Mouse (Mus musculus): ENCODE data around the gene Rhot1.
A peak's percentile ranks its signal among the peaks of the same experiment; 100 is the strongest.
"Not testable (repeated sequence)": the region's sequence is repeated elsewhere in the genome, so short reads cannot be mapped to it uniquely, and the experiment has no call there.

Rhot1 gene

DNA sequence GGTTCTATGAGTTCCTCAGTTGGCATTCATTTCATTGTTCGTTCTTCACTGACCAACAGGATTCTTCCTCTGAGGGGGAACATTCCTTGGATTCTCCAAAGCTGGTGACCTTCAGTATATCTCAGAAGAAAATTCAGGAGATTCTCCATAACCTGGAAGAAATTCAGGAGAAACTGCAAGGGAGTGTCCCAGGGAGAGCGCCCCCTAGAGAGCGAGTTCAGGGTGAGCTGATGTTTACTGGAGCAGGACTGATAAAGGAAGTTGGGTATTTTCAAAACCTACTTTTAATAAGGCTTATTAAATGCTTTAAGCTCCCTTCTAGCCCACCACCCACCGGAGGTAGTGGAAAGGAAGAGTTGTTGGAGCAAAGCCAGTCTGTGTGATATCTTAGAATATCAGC, 15.0 kb upstream of the Rhot1 start:
- no peak for DNase-seq (ENCODE audit: low spot score in 2 of 2)

DNA sequence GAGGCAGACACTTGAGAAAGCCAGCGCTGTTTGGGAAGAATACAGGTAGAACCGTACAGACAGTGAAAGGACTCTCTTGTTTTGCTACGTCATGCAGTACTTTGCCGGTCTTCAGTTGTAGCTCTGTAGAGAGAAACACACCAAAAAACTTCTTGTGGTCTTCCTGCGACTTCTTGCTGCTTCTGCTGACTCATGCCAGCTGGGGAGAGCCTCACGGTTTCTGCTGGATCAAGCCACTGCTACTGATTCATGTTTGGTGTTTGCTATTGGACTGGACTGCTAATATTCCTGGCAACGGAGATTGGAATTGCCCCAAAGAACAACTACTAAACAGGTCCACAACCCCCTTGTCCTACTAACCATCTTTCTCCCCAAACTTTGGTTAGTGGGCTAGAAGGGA, 12.5 kb upstream of the Rhot1 start:
- DNase-seq (ENCODE audit: low spot score in 2 of 2) = no peak

DNA sequence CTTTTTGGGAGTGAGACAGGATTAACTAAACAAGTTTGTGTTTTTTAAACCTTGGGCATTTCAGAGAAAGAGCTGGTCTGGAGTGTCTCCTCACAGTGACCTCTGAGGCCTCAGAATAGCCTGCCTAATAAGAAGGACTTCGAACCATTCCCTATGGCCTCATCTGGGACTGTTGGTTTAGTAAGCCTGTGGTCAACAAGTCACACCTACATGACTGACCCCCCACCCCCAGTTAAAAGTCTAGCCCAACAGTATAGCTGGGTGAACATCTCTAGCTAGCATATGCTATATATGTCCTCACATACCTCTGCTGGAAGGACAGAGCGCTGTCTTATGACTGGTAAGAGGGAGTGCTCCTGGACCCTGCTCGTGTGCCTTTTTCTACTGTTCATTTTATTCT, 9.5 kb upstream of the Rhot1 start:
- no peak for DNase-seq (ENCODE audit: low spot score in 2 of 2)

DNA sequence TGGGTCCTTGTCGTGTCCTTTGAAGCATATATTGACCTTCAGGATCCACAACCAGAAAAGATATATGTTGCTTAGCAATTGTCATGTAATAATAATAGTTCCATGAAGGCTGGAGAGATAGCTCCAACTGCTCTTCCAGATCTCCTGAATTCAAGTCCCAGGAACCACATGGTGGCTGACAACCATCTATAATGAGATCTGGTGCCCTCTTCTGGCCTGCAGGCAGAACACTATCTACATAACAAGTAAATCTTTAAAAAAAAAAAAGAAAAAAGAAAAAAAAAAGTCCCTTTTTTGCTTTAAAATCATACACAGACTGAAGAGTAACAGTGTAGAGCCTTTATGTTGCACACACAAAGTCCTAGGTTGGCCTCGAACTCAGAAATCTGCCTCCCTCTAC, 9.0 kb upstream of the Rhot1 start:
- DNase-seq (ENCODE audit: low spot score in 2 of 2) = no peak

DNA sequence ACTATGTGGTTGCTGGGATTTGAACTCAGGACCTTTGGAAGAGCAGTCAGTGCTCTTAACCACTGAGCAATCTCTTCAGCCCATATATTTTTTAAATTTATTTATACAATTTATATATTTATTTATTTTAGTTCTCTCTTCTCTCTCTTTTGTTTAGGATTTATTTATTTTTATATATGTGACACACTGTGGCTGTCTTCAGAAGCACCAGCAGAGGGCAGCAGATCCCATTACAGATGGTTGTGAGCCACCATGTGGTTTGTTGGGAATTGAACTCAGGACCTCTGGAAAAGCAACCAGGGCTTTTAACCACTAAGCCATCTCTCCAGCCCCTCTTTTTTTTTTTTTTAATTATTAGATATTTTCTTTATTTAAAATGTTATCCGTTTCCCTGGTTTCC, 8.5 kb upstream of the Rhot1 start:
- DNase-seq (ENCODE audit: low spot score in 2 of 2) = no peak

DNA sequence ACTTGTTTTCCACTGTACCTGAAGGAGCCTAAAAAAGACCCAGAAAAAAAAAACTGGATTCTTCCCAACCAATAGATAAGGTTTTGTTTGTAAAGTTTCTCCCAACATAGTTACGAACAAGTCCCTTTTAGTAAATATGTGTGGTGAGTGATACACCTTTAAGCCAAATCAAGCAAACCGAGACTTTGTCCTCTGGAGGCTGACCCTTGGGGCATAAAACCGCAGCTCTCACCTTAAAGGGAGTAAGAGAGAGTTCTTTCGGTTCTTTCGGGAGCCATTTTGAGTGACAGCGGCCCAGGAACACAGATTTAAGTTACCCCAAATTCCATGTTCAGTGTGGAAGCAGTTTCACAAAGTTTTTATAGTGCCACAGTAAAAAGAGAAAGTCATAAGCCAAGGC, 6.5 kb upstream of the Rhot1 start:
- DNase-seq (ENCODE audit: low spot score in 2 of 2) = no peak

DNA sequence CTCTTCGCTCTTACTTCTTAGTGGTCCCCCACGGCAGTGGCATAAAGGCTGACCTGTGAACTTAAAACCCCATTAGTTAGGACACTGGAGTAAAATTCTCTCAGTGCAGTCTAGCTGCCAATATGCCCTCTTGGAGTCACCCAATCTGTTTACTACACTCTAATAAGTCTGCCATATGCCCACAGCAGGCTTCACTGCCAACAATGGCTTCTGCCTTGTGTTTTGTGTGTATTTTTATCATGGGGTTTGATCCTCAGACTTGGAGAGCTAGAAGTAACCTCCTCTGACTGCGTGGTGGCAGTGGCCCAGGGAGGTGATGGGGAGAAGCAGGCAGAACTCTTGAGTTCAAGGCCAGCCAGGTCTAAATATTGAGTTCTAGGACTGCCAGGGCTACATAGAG, 4.8 kb upstream of the Rhot1 start:
- DNase-seq (ENCODE audit: low spot score in 2 of 2) = no peak

DNA sequence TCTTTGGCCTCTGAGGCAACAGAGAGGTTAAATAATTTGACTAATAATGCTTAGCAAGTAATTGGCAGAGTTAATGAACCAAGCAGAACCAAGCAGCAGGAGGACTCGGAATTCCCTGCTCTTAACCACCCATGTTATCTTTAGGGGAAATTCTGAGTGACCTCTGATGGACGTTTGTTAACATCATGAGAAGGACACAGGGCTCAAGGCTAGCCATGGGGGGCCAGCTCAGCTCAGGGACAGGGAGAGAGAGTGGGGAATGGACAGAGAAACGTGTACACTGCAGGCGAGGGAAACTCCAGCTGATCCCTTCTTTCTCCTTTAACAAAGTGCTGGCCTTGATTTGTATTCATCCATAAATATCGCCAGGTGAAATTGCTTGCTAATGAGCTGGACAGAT, 3.9 kb upstream of the Rhot1 start:
- no peak for DNase-seq (ENCODE audit: low spot score in 2 of 2)

DNA sequence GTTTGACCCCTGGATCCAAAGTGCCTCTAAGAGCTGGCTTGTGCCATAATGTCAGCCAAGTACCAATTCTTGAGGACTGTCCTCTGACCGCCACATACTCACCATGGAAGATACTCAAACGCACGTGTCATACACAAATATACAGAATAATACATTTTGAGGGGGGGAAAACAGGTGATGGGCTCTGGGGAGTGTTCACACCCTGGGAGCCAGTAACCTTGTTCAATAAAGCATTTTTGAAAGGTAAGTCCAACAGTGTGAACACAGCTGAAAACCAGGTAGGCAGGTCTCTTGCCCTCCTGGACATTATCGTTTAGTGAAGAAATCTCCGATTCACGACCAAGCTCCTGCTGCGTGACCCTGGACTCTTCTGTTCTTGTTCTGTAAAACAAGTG, 357 bp upstream of the Rhot1 start:
- DNase-seq (ENCODE audit: low spot score in 2 of 2) = no peak

DNA sequence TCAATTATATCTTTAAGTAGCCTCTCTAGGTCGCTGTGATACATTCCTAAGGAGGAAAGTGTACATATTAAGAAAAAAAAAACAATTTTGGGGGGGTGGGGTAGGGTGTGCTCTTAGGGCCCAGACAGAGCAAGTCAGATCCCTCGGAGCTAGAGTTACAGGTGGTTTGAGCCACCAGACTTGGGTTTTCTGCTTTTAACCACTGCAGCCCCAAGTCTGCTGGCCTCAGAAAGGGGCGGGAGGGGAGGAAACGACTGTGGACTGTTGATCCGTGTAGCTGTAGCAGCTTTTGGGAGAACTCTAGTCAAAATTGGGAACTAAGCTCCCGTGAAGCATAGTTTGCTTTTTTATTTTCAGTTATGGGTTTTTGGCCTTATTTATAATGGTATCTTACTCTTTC, 1.5 kb downstream of the Rhot1 start:
- DNase-seq (ENCODE audit: low spot score in 2 of 2) = no peak

DNA sequence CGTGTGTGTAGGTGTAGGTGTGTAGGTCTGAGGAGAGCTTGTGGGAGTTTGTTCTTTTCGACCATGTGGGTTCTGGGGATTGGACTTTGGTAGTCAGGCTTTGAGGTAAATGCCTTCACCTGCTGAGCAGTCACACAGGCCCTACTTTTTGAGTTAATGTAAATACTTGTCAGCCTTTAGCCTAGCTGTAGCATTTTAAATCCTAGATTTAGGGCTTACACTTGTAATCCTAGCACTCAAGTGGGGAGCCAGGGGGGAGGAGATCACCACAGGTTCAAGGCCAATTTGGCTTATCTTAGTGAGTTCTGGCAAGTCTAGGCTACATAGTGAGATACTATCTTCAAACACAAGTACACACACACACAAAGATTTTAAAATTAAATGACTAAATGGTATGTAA, 3.5 kb downstream of the Rhot1 start:
- DNase-seq (ENCODE audit: low spot score in 2 of 2) = no peak

DNA sequence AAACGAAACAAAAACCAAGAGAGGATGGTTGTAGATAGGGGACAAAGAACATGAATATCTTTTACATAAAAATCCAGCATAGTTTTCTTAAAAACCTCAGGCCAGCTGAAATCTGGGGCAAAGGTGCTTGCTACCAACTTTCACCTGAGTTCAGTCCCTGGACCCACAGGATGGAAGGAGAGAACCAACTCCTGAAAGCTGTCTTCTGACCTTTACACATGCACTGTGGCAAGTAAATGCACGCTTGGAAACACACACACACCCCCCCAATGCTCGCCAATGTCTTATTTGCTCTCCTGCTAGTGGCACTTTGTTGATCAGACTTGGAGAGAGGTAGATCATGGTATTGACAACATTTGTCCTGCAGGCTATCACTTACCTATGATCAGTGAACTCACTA, 6.5 kb downstream of the Rhot1 start:
- DNase-seq (ENCODE audit: low spot score in 2 of 2) = no peak

DNA sequence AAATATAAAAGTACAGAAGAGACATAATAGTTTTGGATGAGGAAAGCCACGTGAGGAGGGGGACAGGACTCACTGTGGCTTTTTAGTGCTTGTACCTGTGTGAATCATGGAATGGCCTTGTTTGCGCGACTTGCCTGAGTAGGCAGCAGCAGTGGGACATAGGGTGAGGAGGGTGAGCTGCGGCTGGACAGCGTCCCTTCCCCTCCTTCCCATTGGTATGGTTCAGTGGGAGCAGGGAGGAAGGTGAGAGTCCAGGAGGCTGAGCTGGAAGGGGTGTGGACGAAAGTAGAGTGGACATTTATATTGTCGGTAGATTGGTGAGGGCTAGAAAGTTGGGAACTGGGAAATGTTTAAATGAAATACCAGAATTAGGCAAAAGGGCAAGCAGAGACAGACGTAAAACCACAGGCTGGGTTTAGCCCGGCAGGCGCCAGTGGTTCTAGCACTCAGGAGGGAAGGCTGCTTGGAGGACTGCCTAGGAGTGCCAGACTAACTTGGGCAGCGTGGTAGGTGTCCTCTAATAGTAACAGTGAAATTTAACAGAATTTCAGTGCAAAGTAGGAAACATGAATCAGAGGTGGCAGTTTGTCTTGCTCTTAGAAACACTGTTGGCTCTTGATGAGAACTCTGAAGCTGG, 10.0 kb downstream of the Rhot1 start:
- DNase-seq (ENCODE audit: low spot score in 2 of 2) = no peak

DNA sequence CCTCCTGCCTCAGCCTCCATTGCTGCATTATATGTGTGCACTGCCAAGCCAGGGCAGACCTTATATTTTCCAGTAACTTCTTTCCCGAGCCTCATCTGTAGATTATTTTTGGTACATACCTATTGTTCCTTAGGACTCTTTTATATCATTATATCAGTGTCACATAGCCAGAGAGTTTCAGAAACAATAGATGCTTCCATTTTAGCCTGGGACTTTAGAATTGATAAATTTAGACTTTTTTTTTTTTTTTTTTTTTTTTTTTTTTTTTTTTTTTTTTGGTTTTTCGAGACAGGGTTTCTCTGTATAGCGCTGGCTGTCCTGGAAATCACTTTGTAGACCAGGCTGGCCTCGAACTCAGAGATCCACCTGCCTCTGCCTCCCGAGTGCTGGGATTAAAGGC, 21.2 kb downstream of the Rhot1 start:
- not testable (repeated sequence) for DNase-seq (ENCODE audit: low spot score in 2 of 2)

DNA sequence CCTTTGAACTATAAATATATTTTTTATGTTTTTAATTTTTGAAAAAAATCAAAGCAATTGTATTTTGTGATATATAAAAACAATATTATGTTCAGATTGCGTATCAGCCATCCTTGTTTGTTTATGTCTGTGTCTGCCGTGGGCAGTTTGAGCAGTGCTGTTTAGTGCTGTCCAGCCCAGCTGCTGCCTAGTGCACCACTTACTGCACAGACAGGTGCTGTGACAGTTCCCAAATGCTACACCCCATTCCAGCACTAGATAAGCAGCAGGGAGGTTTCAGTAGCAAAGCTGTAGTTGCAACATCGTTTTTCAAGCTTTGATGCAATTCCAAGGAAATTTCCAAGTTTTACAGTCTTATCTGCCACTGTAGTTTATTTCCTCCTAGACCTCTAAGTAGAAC, 28.5 kb downstream of the Rhot1 start:
- no peak for DNase-seq (ENCODE audit: low spot score in 2 of 2)

DNA sequence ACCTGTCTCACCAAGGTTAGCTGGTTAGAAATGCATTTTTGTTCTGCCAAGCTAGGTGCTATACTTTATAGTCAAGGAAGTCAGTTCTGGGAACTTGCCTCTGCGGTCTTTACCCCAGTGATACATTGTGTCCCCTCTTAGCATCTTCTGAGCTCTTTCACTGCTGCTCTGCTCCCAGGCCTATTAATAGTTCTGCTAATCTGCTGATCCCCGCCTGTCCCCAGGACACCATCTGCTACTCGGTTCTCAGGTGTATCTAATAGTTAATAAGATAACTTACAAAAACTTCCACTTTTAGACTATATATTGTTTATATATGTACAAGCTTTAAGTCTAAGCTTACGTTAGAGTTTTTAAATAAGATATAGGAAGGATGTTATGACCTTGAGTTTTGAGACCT, 29.5 kb downstream of the Rhot1 start:
- no peak for DNase-seq (ENCODE audit: low spot score in 2 of 2)

DNA sequence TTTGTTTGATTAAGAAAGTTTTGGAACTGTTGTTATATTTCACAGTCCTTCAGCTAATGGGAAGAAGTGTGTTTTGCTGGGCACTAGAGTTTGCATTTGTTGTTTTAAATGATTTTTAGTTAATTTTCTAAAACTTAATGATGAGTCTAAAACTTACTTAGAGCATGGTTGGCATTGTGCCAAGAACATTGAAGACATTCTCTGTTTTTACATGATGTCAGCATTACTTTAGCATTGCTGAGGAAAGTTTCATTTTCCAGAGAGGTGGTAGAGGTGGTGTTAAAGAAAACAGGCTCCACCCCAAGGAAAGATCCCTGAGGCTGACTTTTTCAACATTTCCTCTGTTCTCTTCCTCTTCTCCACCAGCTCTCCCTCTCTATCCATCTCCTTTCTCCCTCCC, 38.2 kb downstream of the Rhot1 start:
- DNase-seq (ENCODE audit: low spot score in 2 of 2) = no peak

DNA sequence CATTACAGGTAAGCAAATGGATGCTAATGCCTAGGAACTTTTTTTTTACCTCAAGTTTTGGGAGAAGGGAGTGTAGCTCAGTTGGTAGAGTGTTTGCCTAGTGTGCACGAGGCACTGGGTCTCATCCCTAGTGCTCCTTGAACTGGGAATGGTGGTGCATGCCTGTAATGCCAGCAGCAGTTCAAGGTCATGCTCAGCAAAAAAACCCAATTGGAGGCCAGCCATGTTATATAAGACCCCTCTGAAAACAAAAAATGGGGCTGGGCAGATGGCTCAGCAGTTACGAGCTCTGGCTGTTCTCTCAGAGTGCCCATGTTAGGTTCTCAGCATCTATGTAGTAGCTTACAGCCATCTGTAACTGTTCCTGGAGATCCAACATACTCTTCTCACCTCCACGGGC, 39.7 kb downstream of the Rhot1 start:
- no peak for DNase-seq (ENCODE audit: low spot score in 2 of 2)

DNA sequence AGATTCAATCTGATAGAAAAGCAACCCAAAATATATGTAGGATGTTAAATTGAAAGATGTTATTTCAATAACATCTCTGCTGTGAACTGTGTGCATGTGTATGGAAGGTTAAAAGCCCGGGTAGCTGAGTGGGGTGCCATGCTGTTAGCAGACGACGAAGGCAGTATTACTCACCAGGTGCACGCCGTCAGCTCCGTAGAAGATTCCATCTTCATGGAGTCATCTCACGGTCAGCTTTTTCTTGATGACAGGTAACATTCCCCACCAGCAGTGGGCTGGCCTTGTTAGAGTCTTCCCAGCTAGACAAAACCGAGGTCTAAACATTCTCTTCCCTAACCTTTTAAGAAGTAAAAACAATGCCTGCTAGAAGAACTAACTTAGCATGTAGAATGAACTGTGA, 55.3 kb downstream of the Rhot1 start:
- no peak for DNase-seq (ENCODE audit: low spot score in 2 of 2)

DNA sequence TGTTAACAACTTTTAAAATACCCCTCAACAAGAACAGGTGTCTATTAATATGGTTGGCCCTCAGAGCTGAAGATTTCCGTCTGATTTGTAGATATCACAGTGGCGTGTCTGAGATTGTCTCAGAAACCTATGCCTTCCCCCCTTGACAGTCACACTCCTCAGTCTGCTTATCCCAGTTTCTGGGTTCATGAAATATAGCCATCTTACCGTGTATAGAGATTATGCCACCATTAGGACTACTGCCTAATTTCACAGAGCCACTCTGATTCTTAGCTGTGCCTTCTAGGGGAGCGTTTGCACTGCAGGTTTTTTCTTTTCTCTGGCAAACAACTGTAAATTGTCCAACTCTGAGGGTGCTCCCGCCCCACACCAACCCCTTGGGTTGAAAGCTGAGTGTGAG, 62.3 kb downstream of the Rhot1 start:
- no peak for DNase-seq (ENCODE audit: low spot score in 2 of 2)

DNA sequence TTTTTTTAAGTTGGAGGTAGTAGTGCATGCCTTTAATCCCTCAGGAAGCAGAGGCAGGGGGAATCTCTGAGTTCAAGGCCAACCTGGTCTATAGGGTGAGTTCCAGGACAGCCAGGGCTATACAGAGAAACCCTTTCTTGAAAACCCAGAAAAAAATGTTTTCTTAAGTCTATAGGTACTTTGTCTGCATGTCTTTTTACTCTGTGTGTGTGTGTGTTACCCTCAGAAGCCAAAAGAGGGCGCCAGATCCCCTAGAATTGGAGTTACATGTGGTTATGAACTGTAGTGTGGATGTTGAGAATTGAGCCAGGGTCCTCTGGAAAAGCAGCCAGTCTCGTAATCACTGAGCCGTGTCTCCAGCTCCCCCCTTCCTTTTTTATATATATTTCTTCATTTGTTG, 66.2 kb downstream of the Rhot1 start:
- DNase-seq (ENCODE audit: low spot score in 2 of 2) = no peak

DNA sequence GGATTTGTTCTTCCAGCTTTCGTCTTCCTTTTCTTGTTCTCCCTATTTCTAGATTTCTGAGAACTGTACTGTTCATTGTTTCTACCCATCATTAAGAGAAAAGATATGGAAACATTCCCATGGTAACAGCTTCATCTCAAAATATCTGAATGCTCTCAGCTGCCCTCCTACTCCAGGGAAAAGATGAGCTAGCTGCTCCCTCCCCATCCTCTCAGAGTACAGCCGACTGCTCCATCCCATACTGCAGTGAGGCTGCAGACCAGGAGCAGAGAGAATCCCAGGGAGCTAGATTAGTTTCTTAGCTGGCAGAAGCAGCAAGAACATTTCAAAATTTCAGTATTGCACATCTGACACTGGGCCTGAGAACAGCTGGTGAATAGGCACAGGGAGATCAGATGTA, 69.2 kb downstream of the Rhot1 start:
- no peak for DNase-seq (ENCODE audit: low spot score in 2 of 2)

DNA sequence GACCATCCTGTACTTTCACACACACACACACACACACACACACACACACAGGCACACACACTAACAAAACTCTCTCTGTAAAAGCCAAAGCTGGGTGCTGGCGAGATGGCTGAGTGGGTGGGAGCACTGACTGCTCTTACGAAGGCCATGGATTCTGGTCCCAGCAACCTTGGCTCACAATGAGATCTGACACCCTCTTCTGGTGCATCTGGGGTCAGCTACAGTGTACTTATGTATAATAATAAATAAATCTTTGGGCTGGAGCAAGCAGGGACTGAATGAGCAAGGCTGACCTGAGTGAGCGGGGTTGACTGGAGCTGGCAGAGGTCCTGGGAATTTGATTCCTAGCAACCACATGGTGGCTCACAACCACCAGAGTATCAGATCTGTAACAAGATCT, 75.0 kb downstream of the Rhot1 start:
- no peak for DNase-seq (ENCODE audit: low spot score in 2 of 2)

DNA sequence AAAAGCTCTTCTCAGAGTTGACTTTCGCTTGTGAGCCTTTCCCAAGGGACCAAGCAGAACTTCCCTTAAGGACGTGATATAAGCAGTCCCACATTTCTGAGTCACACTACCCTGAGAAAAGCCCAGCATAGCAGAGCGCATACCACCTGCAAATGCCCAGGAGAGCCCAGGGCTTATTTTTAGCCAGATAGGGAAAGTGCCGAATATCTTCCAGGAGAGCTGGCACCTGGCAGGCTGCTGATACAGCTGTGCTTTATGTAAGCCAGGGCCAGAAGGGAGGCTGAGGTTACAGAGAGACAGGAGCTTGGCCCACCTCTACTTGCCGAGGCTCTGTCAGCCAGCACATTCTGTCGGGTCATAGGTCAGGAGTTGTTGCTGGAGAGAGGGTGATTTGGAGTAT, 75.8 kb downstream of the Rhot1 start:
- no peak for DNase-seq (ENCODE audit: low spot score in 2 of 2)

DNA sequence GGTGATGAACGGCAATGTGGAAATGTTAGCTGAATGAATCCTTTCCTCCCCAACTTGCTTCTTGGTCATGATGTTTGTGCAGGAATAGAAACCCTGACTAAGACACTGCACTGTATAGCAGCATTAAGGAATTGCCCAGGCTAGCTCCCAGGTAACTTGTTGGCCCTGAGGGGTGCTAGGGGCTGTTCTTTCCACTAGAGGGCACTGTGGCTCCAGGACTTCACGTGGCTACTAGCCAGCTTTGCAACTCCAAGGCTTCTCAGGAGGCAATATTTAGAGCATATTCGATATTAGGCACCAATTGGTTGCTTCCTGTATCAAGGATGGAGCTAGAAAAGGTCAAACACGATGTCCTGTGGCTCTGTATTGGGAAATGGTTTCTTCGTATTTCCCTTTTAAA, 78.3 kb downstream of the Rhot1 start:
- peak in 1 of 2 experiments; percentile 68 for DNase-seq (ENCODE audit: low spot score in 2 of 2)

Measured in frontal cortex, postnatal 14 days (tissue).